Mouse (Mus musculus): ENCODE results near the gene Arf4. TPM values are rescaled to one million over a fixed set of nuclear protein-coding genes. Genes with fewer than 3 reads are reported as not detected.

Gene Arf4
- polyA plus RNA-seq, 1 experiment from 2014 or later: 662 TPM

GRCm38 (mm10) chr14:26645989-26646650 lies 8.2 kb downstream of the Arf4 start:
- Histone ChIP-seq H3K27ac (replicated peaks; ENCODE audit: low read depth, low read length) (no peak overlapping the region), H3K36me3 (replicated peaks; ENCODE audit: control insufficient read depth, insufficient read depth, low read depth, low read length) (no peaks in the 10 kb centered on the region), H3K9me3 (replicated peaks; ENCODE audit: control insufficient read depth, low read length) (no peaks in the 10 kb centered on the region), H3K27me3 (ENCODE audit: control insufficient read depth, insufficient read depth, low read length) (no peaks in the 10 kb centered on the region), H3K4me2 (ENCODE audit: low read depth, low read length) (no peak overlapping the region), H3K4me1 (ENCODE audit: control insufficient read depth, insufficient read depth, low read length) (no peaks in the 10 kb centered on the region), H3K9ac (replicated peaks; ENCODE audit: low read length) (no peak overlapping the region), H3K4me3 (ENCODE audit: low read depth, low read length) (no peak overlapping the region)
- ATAC-seq (replicated peaks; ENCODE audit: insufficient number of reproducible peaks, low FRiP score, low TSS enrichment, low read depth): no peak
- DNase-seq (ENCODE audit: low spot score): no peak
- WGBS: 75% methylated on average over 5 of the region's 5 CpGs

GRCm38 (mm10) chr14:26647811-26648210 lies 9.9 kb downstream of the Arf4 start:
- H3K9me3 ChIP-seq (replicated peaks; ENCODE audit: control insufficient read depth, low read length): no peaks in the 10 kb centered on the region
- H3K36me3 ChIP-seq (replicated peaks; ENCODE audit: control insufficient read depth, insufficient read depth, low read depth, low read length): peaks cover 3% of the 10 kb centered on the region
- H3K4me3 ChIP-seq (ENCODE audit: low read depth, low read length): no peak overlapping the region
- 88% methylated on average over 2 of the region's 2 CpGs for WGBS
- H3K27me3 ChIP-seq (ENCODE audit: control insufficient read depth, insufficient read depth, low read length): no peaks in the 10 kb centered on the region
- no peak overlapping the region for H3K27ac ChIP-seq (replicated peaks; ENCODE audit: low read depth, low read length)
- no peak for DNase-seq (ENCODE audit: low spot score)
- H3K9ac ChIP-seq (replicated peaks; ENCODE audit: low read length): no peak overlapping the region
- no peak overlapping the region for H3K4me2 ChIP-seq (ENCODE audit: low read depth, low read length)
- no peak for ATAC-seq (replicated peaks; ENCODE audit: insufficient number of reproducible peaks, low FRiP score, low TSS enrichment, low read depth)
- no peaks in the 10 kb centered on the region for H3K4me1 ChIP-seq (ENCODE audit: control insufficient read depth, insufficient read depth, low read length)

- peak; percentile 29 for DNase-seq (ENCODE audit: low spot score)
- H3K9ac ChIP-seq (replicated peaks; ENCODE audit: low read length): no peak overlapping the region
Observed at GRCm38 (mm10) chr14:26651901-26652300, 14.0 kb downstream of the Arf4 start.

GRCm38 (mm10) chr14:26658178-26658577 lies 20.3 kb downstream of the Arf4 start:
- Histone ChIP-seq H3K9me3 (replicated peaks; ENCODE audit: control insufficient read depth, low read length) (no peaks in the 10 kb centered on the region), H3K4me1 (ENCODE audit: control insufficient read depth, insufficient read depth, low read length) (no peaks in the 10 kb centered on the region), H3K4me2 (ENCODE audit: low read depth, low read length) (no peak overlapping the region), H3K36me3 (replicated peaks; ENCODE audit: control insufficient read depth, insufficient read depth, low read depth, low read length) (peaks cover 3% of the 10 kb centered on the region), H3K27me3 (ENCODE audit: control insufficient read depth, insufficient read depth, low read length) (no peaks in the 10 kb centered on the region), H3K9ac (replicated peaks; ENCODE audit: low read length) (no peak overlapping the region), H3K27ac (replicated peaks; ENCODE audit: low read depth, low read length) (no peak overlapping the region), H3K4me3 (ENCODE audit: low read depth, low read length) (no peak overlapping the region)
- ATAC-seq (replicated peaks; ENCODE audit: insufficient number of reproducible peaks, low FRiP score, low TSS enrichment, low read depth) (no peak), DNase-seq (ENCODE audit: low spot score) (no peak)

More at GRCm38 (mm10) chr14:26651901-26652300, 14.0 kb downstream of the Arf4 start:
- no peak overlapping the region for H3K4me2 ChIP-seq (ENCODE audit: low read depth, low read length)
- no peaks in the 10 kb centered on the region for H3K4me1 ChIP-seq (ENCODE audit: control insufficient read depth, insufficient read depth, low read length)
- H3K4me3 ChIP-seq (ENCODE audit: low read depth, low read length): no peak overlapping the region
- ATAC-seq (replicated peaks; ENCODE audit: insufficient number of reproducible peaks, low FRiP score, low TSS enrichment, low read depth): no peak
- H3K27me3 ChIP-seq (ENCODE audit: control insufficient read depth, insufficient read depth, low read length): no peaks in the 10 kb centered on the region
- H3K27ac ChIP-seq (replicated peaks; ENCODE audit: low read depth, low read length): no peak overlapping the region
- peaks cover 6% of the 10 kb centered on the region for H3K36me3 ChIP-seq (replicated peaks; ENCODE audit: control insufficient read depth, insufficient read depth, low read depth, low read length)
- H3K9me3 ChIP-seq (replicated peaks; ENCODE audit: control insufficient read depth, low read length): no peaks in the 10 kb centered on the region

GRCm38 (mm10) chr14:26660233-26660632 lies 22.4 kb downstream of the Arf4 start:
- Histone ChIP-seq H3K9me3 (replicated peaks; ENCODE audit: control insufficient read depth, low read length) (no peaks in the 10 kb centered on the region), H3K27ac (replicated peaks; ENCODE audit: low read depth, low read length) (no peak overlapping the region), H3K36me3 (replicated peaks; ENCODE audit: control insufficient read depth, insufficient read depth, low read depth, low read length) (peaks cover 3% of the 10 kb centered on the region; the same call in 1 of the 2 replicates), H3K4me1 (ENCODE audit: control insufficient read depth, insufficient read depth, low read length) (no peaks in the 10 kb centered on the region), H3K9ac (replicated peaks; ENCODE audit: low read length) (no peak overlapping the region), H3K4me3 (ENCODE audit: low read depth, low read length) (no peak overlapping the region), H3K27me3 (ENCODE audit: control insufficient read depth, insufficient read depth, low read length) (no peaks in the 10 kb centered on the region), H3K4me2 (ENCODE audit: low read depth, low read length) (no peak overlapping the region)
- DNase-seq (ENCODE audit: low spot score) (no peak), ATAC-seq (replicated peaks; ENCODE audit: insufficient number of reproducible peaks, low FRiP score, low TSS enrichment, low read depth) (no peak)
- WGBS: 100% methylated on average over 1 of the region's 1 CpGs

- no peak overlapping the region for H3K4me3 ChIP-seq (ENCODE audit: low read depth, low read length)
- no peak overlapping the region for H3K27ac ChIP-seq (replicated peaks; ENCODE audit: low read depth, low read length)
- no peaks in the 10 kb centered on the region for H3K4me1 ChIP-seq (ENCODE audit: control insufficient read depth, insufficient read depth, low read length)
- no peak for DNase-seq (ENCODE audit: low spot score)
- H3K27me3 ChIP-seq (ENCODE audit: control insufficient read depth, insufficient read depth, low read length): no peaks in the 10 kb centered on the region
- H3K4me2 ChIP-seq (ENCODE audit: low read depth, low read length): no peak overlapping the region
- no peak for ATAC-seq (replicated peaks; ENCODE audit: insufficient number of reproducible peaks, low FRiP score, low TSS enrichment, low read depth)
- WGBS: 91% methylated on average over 3 of the region's 3 CpGs
- no peaks in the 10 kb centered on the region for H3K9me3 ChIP-seq (replicated peaks; ENCODE audit: control insufficient read depth, low read length)
- peaks cover 3% of the 10 kb centered on the region; the same call in 1 of the 2 replicates for H3K36me3 ChIP-seq (replicated peaks; ENCODE audit: control insufficient read depth, insufficient read depth, low read depth, low read length)
- no peak overlapping the region for H3K9ac ChIP-seq (replicated peaks; ENCODE audit: low read length)
Observed at GRCm38 (mm10) chr14:26662016-26662415, 24.1 kb downstream of the Arf4 start.

- Histone ChIP-seq H3K27me3 (ENCODE audit: control insufficient read depth, insufficient read depth, low read length) (no peaks in the 10 kb centered on the region), H3K27ac (replicated peaks; ENCODE audit: low read depth, low read length) (no peak overlapping the region), H3K4me1 (ENCODE audit: control insufficient read depth, insufficient read depth, low read length) (no peaks in the 10 kb centered on the region), H3K4me2 (ENCODE audit: low read depth, low read length) (no peak overlapping the region), H3K36me3 (replicated peaks; ENCODE audit: control insufficient read depth, insufficient read depth, low read depth, low read length) (peaks cover 3% of the 10 kb centered on the region; the same call in 1 of the 2 replicates), H3K9me3 (replicated peaks; ENCODE audit: control insufficient read depth, low read length) (no peaks in the 10 kb centered on the region), H3K4me3 (ENCODE audit: low read depth, low read length) (no peak overlapping the region), H3K9ac (replicated peaks; ENCODE audit: low read length) (no peak overlapping the region)
- WGBS: 89% methylated on average over 2 of the region's 2 CpGs
- DNase-seq (ENCODE audit: low spot score) (no peak), ATAC-seq (replicated peaks; ENCODE audit: insufficient number of reproducible peaks, low FRiP score, low TSS enrichment, low read depth) (no peak)
Observed at GRCm38 (mm10) chr14:26662488-26662887, 24.6 kb downstream of the Arf4 start.

GRCm38 (mm10) chr14:26663851-26664250 lies 26.0 kb downstream of the Arf4 start:
- peaks cover 3% of the 10 kb centered on the region; the same call in 1 of the 2 replicates for H3K36me3 ChIP-seq (replicated peaks; ENCODE audit: control insufficient read depth, insufficient read depth, low read depth, low read length)
- H3K27ac ChIP-seq (replicated peaks; ENCODE audit: low read depth, low read length): no peak overlapping the region

More at GRCm38 (mm10) chr14:26663851-26664250, 26.0 kb downstream of the Arf4 start:
- ATAC-seq (replicated peaks; ENCODE audit: insufficient number of reproducible peaks, low FRiP score, low TSS enrichment, low read depth): no peak
- H3K9me3 ChIP-seq (replicated peaks; ENCODE audit: control insufficient read depth, low read length): no peaks in the 10 kb centered on the region
- H3K27me3 ChIP-seq (ENCODE audit: control insufficient read depth, insufficient read depth, low read length): no peaks in the 10 kb centered on the region
- WGBS: 90% methylated on average over 2 of the region's 2 CpGs
- no peaks in the 10 kb centered on the region for H3K4me1 ChIP-seq (ENCODE audit: control insufficient read depth, insufficient read depth, low read length)
- H3K9ac ChIP-seq (replicated peaks; ENCODE audit: low read length): no peak overlapping the region
- H3K4me3 ChIP-seq (ENCODE audit: low read depth, low read length): no peak overlapping the region
- no peak overlapping the region for H3K4me2 ChIP-seq (ENCODE audit: low read depth, low read length)
- DNase-seq (ENCODE audit: low spot score): no peak
